Comparison of ENCODE assay signal across 9 mouse cellular contexts in genomic region chr13:71507421-71507931, GRCm38 (mm10).
DNase-seq lines count a peak whose midpoint lies in the region; ATAC-seq and TF ChIP-seq lines count a peak whose summit lies in the region.
"Had no signal": no experiment of that assay in that cellular context is flagged by ENCODE, and none has a peak within 500 bp of the region (broad histone marks: within the 10 kb centered on the region; RNA-seq: fewer than 3 reads in every experiment).

No protein-coding gene starts in this region.

- 19% methylated on average over 10 of the region's 10 CpGs for WGBS in heart, embryonic 15.5 days

- no peak for ATAC-seq in heart, embryonic 15.5 days (replicated peaks; ENCODE audit: insufficient number of reproducible peaks, insufficient read depth, low FRiP score, low read depth)

- no peaks in the 10 kb centered on the region for H3K4me1 ChIP-seq in heart, embryonic 15.5 days (replicated peaks)

- no peaks in the 10 kb centered on the region for H3K27me3 ChIP-seq in heart, embryonic 15.5 days

- peak overlapping the region; percentile 23; the same call in 1 of the 2 replicates for H3K4me2 ChIP-seq in heart, embryonic 15.5 days

- no peak overlapping the region for H3K27ac ChIP-seq in heart, embryonic 15.5 days
- no peak overlapping the region for H3K27ac ChIP-seq in layer of hippocampus, adult 2 months

- DNase-seq in heart, adult 9 months (ENCODE audit: low spot score in 2 of 2): no peak
- DNase-seq in frontal cortex, postnatal 36 days (ENCODE audit: low spot score in 2 of 2): peak; percentile 26
- peak; percentile 32 to 43 for DNase-seq in layer of hippocampus, adult 2 months (ENCODE audit: low spot score in 2 of 2)
- DNase-seq in lung, postnatal 14 days: peak; percentile 9
- DNase-seq in right cerebral cortex, postnatal 4 days: peak; percentile 47
- no peak for DNase-seq in thymus, adult 18-20 months
- DNase-seq in ovary, postnatal 36 days (ENCODE audit: low spot score): no peak

- no peaks in the 10 kb centered on the region for H3K36me3 ChIP-seq in heart, embryonic 15.5 days

- no peak overlapping the region for H3K4me3 ChIP-seq in heart, embryonic 15.5 days
- 0 out of 2 replicates have a peak overlapping the region, but pooled peaks have one; percentile 2 for H3K4me3 ChIP-seq in layer of hippocampus, adult 2 months
- H3K4me3 ChIP-seq: myocyte had no signal

- H3K9me3 ChIP-seq in heart, embryonic 15.5 days (replicated peaks): no peaks in the 10 kb centered on the region

- TF ChIP-seq CTCF in layer of hippocampus, adult 2 months (conservative IDR thresholded peaks at IDR 0.05): no peak

- H3K9ac ChIP-seq in heart, embryonic 15.5 days: no peak overlapping the region

Comparison
In these comparisons a context has a peak if more than half of its experiments do, and no peak if none do; other contexts are left out.
1. DNase-seq: peak in frontal cortex, postnatal 36 days (2 of 2), layer of hippocampus, adult 2 months (2 of 2), lung, postnatal 14 days (single experiment) and right cerebral cortex, postnatal 4 days (single experiment); none in heart, adult 9 months (0 of 2), thymus, adult 18-20 months (0 of 2) and ovary, postnatal 36 days (single experiment).